Mouse (Mus musculus) myocyte (in vitro differentiated cells): Measurements from ENCODE around the gene Agap1.

Experiments used
- E2F4 ChIP-seq: IDR thresholded peaks from one replicate; pipeline ENCODE4 v1.6.1; 2011; ENCODE audit warnings: mild to moderate bottlenecking, control low read depth, moderate library complexity; ENCODE audit not compliant: insufficient read depth
- POLR2A ChIP-seq: IDR thresholded peaks from one replicate; pipeline ENCODE4 v1.6.1; 2011; ENCODE audit warnings: low read depth, mild to moderate bottlenecking, control low read depth, moderate library complexity; ENCODE audit not compliant: insufficient read length
- USF1 ChIP-seq: IDR thresholded peaks from one replicate; pipeline ENCODE4 v1.6.1; 2011; ENCODE audit warnings: low read depth, mild to moderate bottlenecking, control low read depth, moderate library complexity

DNA sequence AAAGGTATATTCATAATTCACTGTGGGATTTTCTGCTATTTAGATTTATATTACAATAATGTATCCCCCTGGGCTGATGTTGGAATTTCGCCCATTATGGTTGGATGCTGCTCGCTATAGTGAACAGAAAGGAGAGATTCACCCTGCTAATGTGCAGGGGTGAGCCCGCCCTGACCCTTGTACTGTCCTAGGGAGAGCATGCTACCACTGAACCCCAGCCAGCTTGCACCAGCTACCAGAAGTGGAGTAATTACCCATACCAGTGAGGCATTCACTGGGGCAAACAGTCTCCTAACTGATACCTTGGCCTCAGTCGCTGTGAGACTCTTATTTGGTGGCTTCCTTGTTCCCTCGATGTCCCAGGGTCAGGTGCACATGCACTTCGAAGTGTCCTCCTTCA, 281.4 kb downstream of the Agap1 start:
- TF ChIP-seq E2F4 (no peak), POLR2A (no peak), USF1 (no peak)
